Mouse (Mus musculus): ENCODE measurements at regions not wholly inside any gene's neighbourhood (a gene's known extent, or its start where the extent isn't known, plus 50 kb on each side); places are given as distances from the start of the nearest gene placed in this dataset.
A peak's percentile ranks its signal among the peaks of the same experiment; 100 is the strongest.
"Not testable (repeated sequence)": the region's sequence is repeated elsewhere in the genome, so short reads cannot be mapped to it uniquely, and the experiment has no call there.

- no peak for DNase-seq (ENCODE audit: low read depth)
Observed at GRCm38 (mm10) chr1:137221087-137222057, 261.1 kb upstream of the Nr5a2 start.

- DNase-seq (ENCODE audit: low read depth) = no peak
Observed at GRCm38 (mm10) chr1:137220226-137220625, 260.0 kb upstream of the Nr5a2 start.

GRCm38 (mm10) chr1:137218611-137219010, 258.4 kb upstream of the Nr5a2 start:
- no peak for DNase-seq (ENCODE audit: low read depth)

- no peak for DNase-seq (ENCODE audit: low read depth)
Observed at GRCm38 (mm10) chr1:137218096-137218495, 257.8 kb upstream of the Nr5a2 start.

- DNase-seq (ENCODE audit: low read depth) = no peak
Observed at GRCm38 (mm10) chr1:137217206-137217605, 257.0 kb upstream of the Nr5a2 start.

GRCm38 (mm10) chr1:137214328-137214727, 254.1 kb upstream of the Nr5a2 start:
- not testable (repeated sequence) for DNase-seq (ENCODE audit: low read depth)

- DNase-seq (ENCODE audit: low read depth) = no peak
Observed at GRCm38 (mm10) chr1:137213717-137214116, 253.5 kb upstream of the Nr5a2 start.

GRCm38 (mm10) chr1:137212856-137213255, 252.6 kb upstream of the Nr5a2 start:
- peak; percentile 34 for DNase-seq (ENCODE audit: low read depth)

- DNase-seq (ENCODE audit: low read depth) = no peak
Observed at GRCm38 (mm10) chr1:137204371-137204770, 244.1 kb upstream of the Nr5a2 start.

GRCm38 (mm10) chr1:137203512-137203911, 243.3 kb upstream of the Nr5a2 start:
- no peak for DNase-seq (ENCODE audit: low read depth)

- no peak for DNase-seq (ENCODE audit: low read depth)
Observed at GRCm38 (mm10) chr1:137200931-137201330, 240.7 kb upstream of the Nr5a2 start.

- no peak for DNase-seq (ENCODE audit: low read depth)
Observed at GRCm38 (mm10) chr1:137195962-137196361, 235.7 kb upstream of the Nr5a2 start.

GRCm38 (mm10) chr1:137195065-137195620, 234.9 kb upstream of the Nr5a2 start:
- no peak for DNase-seq (ENCODE audit: low read depth)

- no peak for DNase-seq (ENCODE audit: low read depth)
Observed at GRCm38 (mm10) chr1:137178231-137178630, 218.0 kb upstream of the Nr5a2 start.

- DNase-seq (ENCODE audit: low read depth) = no peak
Observed at GRCm38 (mm10) chr1:137176696-137177095, 216.4 kb upstream of the Nr5a2 start.

GRCm38 (mm10) chr1:137174081-137174480, 213.8 kb upstream of the Nr5a2 start:
- DNase-seq (ENCODE audit: low read depth) = no peak

- no peak for DNase-seq (ENCODE audit: low read depth)
Observed at GRCm38 (mm10) chr1:137172128-137172527, 211.9 kb upstream of the Nr5a2 start.

GRCm38 (mm10) chr1:137171451-137171850, 211.2 kb upstream of the Nr5a2 start:
- DNase-seq (ENCODE audit: low read depth) = no peak

GRCm38 (mm10) chr1:137147891-137148290, 187.6 kb upstream of the Nr5a2 start:
- DNase-seq (ENCODE audit: low read depth) = no peak

- no peak for DNase-seq (ENCODE audit: low read depth)
Observed at GRCm38 (mm10) chr1:137141879-137142570, 181.8 kb upstream of the Nr5a2 start.

GRCm38 (mm10) chr1:137141372-137141771, 181.1 kb upstream of the Nr5a2 start:
- no peak for DNase-seq (ENCODE audit: low read depth)

GRCm38 (mm10) chr1:137136156-137136555, 175.9 kb upstream of the Nr5a2 start:
- no peak for DNase-seq (ENCODE audit: low read depth)

GRCm38 (mm10) chr1:137133734-137134133, 173.5 kb upstream of the Nr5a2 start:
- no peak for DNase-seq (ENCODE audit: low read depth)
